Mouse (Mus musculus) bone marrow macrophage, adult 2 months (primary cell): Measurements from ENCODE around the gene Fbln2. TPM values are rescaled to one million over a fixed set of nuclear protein-coding genes. Genes with fewer than 3 reads are reported as not detected.

ENCODE experiments used
- H3K27ac ChIP-seq: 2 replicates; pipeline ENCODE4 v1.5.1; 2012; ENCODE audit warnings: low read depth, low read length; ENCODE audit not compliant: insufficient read depth
- H3K4me1 ChIP-seq: 2 replicates; pipeline ENCODE4 v1.6.1; 2012; ENCODE audit warnings: low read length; ENCODE audit not compliant: control insufficient read depth, insufficient read depth
- H3K4me3 ChIP-seq: 2 replicates; pipeline ENCODE4 v1.5.1; 2012; ENCODE audit warnings: mild to moderate bottlenecking, low read length, moderate library complexity; ENCODE audit not compliant: insufficient read depth
- CTCF ChIP-seq: IDR thresholded peaks from 2 replicates; pipeline ENCODE4 v1.5.1; 2012; ENCODE audit warnings: low read depth, mild to moderate bottlenecking, low read length, moderate library complexity
- POLR2A ChIP-seq: IDR thresholded peaks from 2 replicates; pipeline ENCODE4 v1.6.1; 2012; ENCODE audit warnings: mild to moderate bottlenecking, low read depth, low read length, borderline replicate concordance
- polyA plus RNA-seq: library from polyadenylated mRNA; stranded (reverse); fragments of >200 nt; gene quantifications from 2 replicates; pipeline ENCODE4 v1.2.4, GENCODE M21; 2012; ENCODE audit not compliant: missing spikeins, insufficient read depth, insufficient read length

Fbln2 gene
- polyA plus RNA-seq, 1 experiment, result 3.1 TPM

DNA sequence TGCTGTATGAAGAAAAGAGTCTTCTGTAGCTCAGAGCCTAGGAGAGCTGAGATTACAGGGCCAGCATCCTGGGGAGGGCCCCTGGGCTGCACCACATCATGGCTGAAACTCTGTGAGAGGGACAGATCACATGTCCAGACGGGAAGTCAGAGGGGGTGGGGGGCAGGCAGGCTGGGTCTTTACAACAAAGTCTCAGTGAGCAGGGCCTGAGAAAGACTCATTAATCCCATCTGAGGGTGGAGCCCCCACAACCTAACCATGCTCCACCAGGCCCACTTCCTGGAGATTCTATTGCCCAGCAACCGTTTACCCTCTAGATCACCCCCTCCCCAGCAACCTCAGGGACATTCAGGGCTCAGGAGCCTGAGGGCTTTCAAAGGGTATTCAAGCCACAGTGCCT is 2.5 kb upstream of the Fbln2 start:
- TF ChIP-seq POLR2A (no peak), CTCF (no peak)
- Histone ChIP-seq H3K27ac (no peak overlapping the region), H3K4me1 (no peaks in the 10 kb centered on the region), H3K4me3 (no peak overlapping the region)

DNA sequence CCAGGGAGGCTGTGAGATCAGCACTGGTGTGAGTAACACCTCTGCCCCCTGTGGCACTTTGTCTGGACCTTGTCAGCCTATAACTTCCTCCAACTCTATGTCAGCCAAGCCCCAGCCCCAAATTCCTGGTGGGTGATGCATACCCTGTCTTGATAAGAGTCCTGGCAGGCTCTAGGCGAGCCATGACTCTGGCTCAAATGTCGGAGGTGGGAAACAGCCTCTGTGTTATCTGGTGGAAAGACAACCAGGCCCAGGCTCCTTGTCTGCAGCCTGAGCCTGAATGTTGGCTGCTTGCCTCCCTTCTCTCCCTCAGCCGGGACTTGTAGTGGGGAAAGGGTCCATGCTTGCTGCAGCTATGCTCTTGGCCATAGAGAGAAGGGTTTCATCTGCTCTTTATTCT is 1.4 kb upstream of the Fbln2 start:
- TF ChIP-seq POLR2A, result no peak
- TF ChIP-seq CTCF, result no peak
- no peaks in the 10 kb centered on the region for H3K4me1 ChIP-seq
- no peak overlapping the region for H3K4me3 ChIP-seq
- H3K27ac ChIP-seq, result no peak overlapping the region

GRCm38 (mm10) chr6:91212571-91212970 is 316 bp downstream of the Fbln2 start:
- H3K4me3 ChIP-seq, result no peak overlapping the region
- no peaks in the 10 kb centered on the region for H3K4me1 ChIP-seq
- no peak overlapping the region for H3K27ac ChIP-seq
- TF ChIP-seq POLR2A (no peak), CTCF (no peak)

GRCm38 (mm10) chr6:91213287-91214218 is 1.3 kb downstream of the Fbln2 start:
- Histone ChIP-seq H3K4me3 (no peak overlapping the region), H3K4me1 (no peaks in the 10 kb centered on the region), H3K27ac (no peak overlapping the region)
- TF ChIP-seq POLR2A, result no peak

GRCm38 (mm10) chr6:91215454-91215853 is 3.2 kb downstream of the Fbln2 start:
- TF ChIP-seq CTCF, result no peak
- TF ChIP-seq POLR2A, result no peak
- no peak overlapping the region for H3K27ac ChIP-seq
- H3K4me3 ChIP-seq, result no peak overlapping the region
- H3K4me1 ChIP-seq, result no peaks in the 10 kb centered on the region

DNA sequence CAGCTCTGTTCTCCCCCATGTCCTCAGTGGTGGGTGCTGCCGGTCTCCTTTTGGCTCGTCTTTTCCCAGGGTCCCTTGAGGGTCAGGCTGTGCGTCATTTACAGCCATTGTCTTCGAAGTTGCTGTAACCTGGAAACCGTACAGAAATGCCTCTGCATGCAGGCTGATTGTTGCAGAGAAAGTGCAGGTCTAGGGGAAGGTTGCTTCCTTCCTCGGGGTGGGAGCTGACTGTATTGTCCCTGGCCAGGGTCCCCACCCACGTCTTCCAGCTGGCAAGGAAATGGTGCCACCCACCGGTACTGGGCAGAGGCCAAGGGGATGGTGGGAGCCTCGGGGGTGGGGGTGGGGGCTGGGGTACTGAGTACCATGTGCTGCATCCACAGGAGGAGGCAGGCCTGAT is 6.2 kb downstream of the Fbln2 start:
- no peak overlapping the region for H3K4me3 ChIP-seq
- H3K27ac ChIP-seq, result no peak overlapping the region
- no peaks in the 10 kb centered on the region for H3K4me1 ChIP-seq
- TF ChIP-seq CTCF, result no peak
- TF ChIP-seq POLR2A, result no peak

DNA sequence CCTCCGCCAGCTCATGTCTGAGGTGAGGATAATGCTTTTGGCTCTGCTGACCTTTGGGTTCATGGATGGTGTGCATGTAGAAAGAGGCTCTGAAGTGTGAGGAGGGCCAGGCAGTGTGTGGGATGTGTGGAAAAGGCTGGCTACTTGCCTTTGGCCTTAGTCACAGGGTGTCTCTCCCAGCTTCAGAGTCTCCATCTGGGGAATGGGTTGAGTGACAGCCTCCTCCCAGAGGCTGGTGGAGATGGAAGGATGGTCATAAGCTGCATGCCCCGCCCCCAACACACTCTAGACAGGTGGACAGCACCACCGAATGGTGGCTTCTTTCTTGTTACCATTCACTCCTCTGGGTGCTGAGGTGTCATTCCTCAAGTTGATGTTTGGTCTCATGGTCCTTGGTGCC is 6.6 kb downstream of the Fbln2 start:
- Histone ChIP-seq H3K27ac (no peak overlapping the region), H3K4me1 (no peaks in the 10 kb centered on the region), H3K4me3 (no peak overlapping the region)
- TF ChIP-seq CTCF, result no peak
- TF ChIP-seq POLR2A, result no peak

DNA sequence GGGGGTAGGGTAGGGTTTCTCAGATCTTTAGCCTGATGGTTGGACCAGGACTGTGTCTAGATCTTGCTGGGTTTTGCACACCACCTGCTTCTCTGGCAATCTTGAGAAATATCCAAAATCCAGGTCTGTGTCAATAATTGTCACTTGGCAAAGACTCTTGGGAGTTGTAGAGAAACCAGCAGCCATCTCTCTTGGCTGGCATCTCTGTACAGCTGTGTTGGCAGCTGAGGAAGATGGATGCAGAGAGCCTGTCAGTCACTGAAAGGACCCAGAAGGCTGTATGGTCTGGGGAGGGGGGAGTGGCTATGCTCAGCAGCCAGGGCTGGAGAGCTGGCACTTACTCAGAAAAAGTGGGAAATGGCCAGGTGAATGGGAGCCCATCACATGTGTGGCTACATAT is 7.8 kb downstream of the Fbln2 start:
- Histone ChIP-seq H3K4me1 (no peaks in the 10 kb centered on the region), H3K4me3 (no peak overlapping the region), H3K27ac (no peak overlapping the region)
- TF ChIP-seq CTCF (no peak), POLR2A (no peak)

DNA sequence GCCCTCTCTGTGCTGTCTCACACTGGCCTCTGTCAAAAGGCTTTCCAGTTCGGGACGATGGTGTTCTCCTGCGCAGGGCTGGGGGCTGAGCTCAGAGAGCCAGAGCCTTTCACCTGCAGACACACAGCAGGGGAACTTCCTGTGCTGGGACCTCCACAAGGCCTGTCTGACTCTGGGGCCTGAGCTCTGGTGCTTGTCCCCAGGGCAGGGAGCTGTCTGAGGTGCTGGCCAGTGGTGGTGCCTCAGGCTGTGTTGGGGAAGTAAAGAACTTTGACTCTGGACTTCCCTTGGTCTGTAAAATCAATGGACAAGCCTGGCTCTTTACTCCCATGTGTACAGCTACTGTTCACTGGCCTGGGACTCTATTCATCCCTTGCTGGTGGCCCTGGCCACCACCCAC is 8.8 kb downstream of the Fbln2 start:
- Histone ChIP-seq H3K4me3 (no peak overlapping the region), H3K4me1 (no peaks in the 10 kb centered on the region), H3K27ac (no peak overlapping the region)
- TF ChIP-seq CTCF (no peak), POLR2A (no peak)

DNA sequence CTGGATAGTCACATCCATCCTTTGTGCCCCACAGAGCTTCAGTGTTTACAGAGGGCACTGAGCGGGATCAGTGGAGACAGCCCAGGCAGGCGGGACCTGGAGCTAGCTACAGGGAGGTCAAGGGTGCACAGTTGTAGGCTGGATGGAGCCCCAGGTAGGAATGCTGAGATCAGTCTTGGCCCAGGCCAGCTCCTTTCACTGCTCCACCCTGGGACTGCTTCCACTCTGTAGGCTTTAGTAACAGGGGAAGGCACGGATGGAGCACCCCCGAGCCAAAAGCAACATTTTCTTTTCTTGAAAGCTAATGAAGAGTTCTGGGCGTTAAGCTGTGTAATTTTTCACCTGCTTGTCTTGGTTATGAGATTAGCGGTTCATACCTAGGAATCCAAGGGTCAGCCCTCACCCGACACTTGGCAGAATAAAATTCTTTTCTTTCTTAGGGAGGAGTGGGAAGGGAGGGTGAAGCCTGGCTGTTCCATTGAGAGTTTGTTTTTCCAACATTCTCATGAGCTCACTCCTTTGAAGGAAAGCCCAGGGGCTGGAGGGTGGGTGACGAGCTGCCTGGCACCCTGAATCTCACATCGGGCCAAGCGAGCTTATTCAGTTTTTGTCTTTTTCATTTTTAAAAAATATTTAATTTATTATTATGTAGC is 10.6 kb downstream of the Fbln2 start:
- no peak overlapping the region for H3K27ac ChIP-seq
- no peak for TF ChIP-seq CTCF
- TF ChIP-seq POLR2A, result no peak
- H3K4me1 ChIP-seq, result no peaks in the 10 kb centered on the region
- H3K4me3 ChIP-seq, result no peak overlapping the region
